Mouse (Mus musculus): ENCODE results near the gene Shisa3. TPM values are rescaled to one million over a fixed set of nuclear protein-coding genes. Genes with fewer than 3 reads are reported as not detected.

The Shisa3 gene
- polyA plus RNA-seq, 1 experiment from 2014 or later = 0.31 TPM

- DNase-seq (no peak), ATAC-seq (no peak)
- WGBS (ENCODE audit: insufficient replicate concordance) = 80% methylated on average over 13 of the region's 13 CpGs
- no peaks in the 10 kb centered on the region for H3K27me3 ChIP-seq (ENCODE audit: insufficient read depth, low read length)
- H3K9me3 ChIP-seq (ENCODE audit: low read length) = no peaks in the 10 kb centered on the region
- peaks cover 18% of the 10 kb centered on the region for H3K36me3 ChIP-seq (replicated peaks; ENCODE audit: insufficient read depth, low read length)
- no peak overlapping the region for H3K9ac ChIP-seq (replicated peaks)
- no peak overlapping the region for H3K4me3 ChIP-seq (ENCODE audit: low read depth, low read length)
- TF ChIP-seq EP300 (IDR thresholded peaks at IDR 0.05; ENCODE audit: low read depth) (no peak), CTCF (IDR thresholded peaks at IDR 0.05; ENCODE audit: low read depth) (no peak)
- no peak overlapping the region for H3K27ac ChIP-seq (ENCODE audit: low read depth)
- H3K4me1 ChIP-seq (ENCODE audit: insufficient read depth) = no peaks in the 10 kb centered on the region
- H3K4me2 ChIP-seq (ENCODE audit: low read depth, low read length) = no peak overlapping the region
These were observed 61.8 kb downstream of the Shisa3 start for GRCm38 (mm10) chr5:67669436-67669896.

GRCm38 (mm10) chr5:67670158-67670557, 62.5 kb downstream of the Shisa3 start:
- no peak overlapping the region for H3K4me3 ChIP-seq (ENCODE audit: low read depth, low read length)
- DNase-seq = no peak
- H3K27ac ChIP-seq (ENCODE audit: low read depth) = no peak overlapping the region
- WGBS (ENCODE audit: insufficient replicate concordance) = 63% methylated on average over 6 of the region's 6 CpGs
- H3K9me3 ChIP-seq (ENCODE audit: low read length) = no peaks in the 10 kb centered on the region
- no peak for TF ChIP-seq CTCF (IDR thresholded peaks at IDR 0.05; ENCODE audit: low read depth)
- no peak for TF ChIP-seq EP300 (IDR thresholded peaks at IDR 0.05; ENCODE audit: low read depth)
- H3K4me2 ChIP-seq (ENCODE audit: low read depth, low read length) = no peak overlapping the region
- ATAC-seq = no peak
- peaks cover 17% of the 10 kb centered on the region for H3K36me3 ChIP-seq (replicated peaks; ENCODE audit: insufficient read depth, low read length)
- H3K4me1 ChIP-seq (ENCODE audit: insufficient read depth) = no peaks in the 10 kb centered on the region
- no peaks in the 10 kb centered on the region for H3K27me3 ChIP-seq (ENCODE audit: insufficient read depth, low read length)
- H3K9ac ChIP-seq (replicated peaks) = no peak overlapping the region

- no peak for ATAC-seq
These were observed 65.3 kb downstream of the Shisa3 start for GRCm38 (mm10) chr5:67673008-67673407.

More at GRCm38 (mm10) chr5:67673008-67673407, 65.3 kb downstream of the Shisa3 start:
- H3K9me3 ChIP-seq (ENCODE audit: low read length) = no peaks in the 10 kb centered on the region
- no peaks in the 10 kb centered on the region for H3K4me1 ChIP-seq (ENCODE audit: insufficient read depth)
- WGBS (ENCODE audit: insufficient replicate concordance) = 90% methylated on average over 4 of the region's 4 CpGs
- H3K4me3 ChIP-seq (ENCODE audit: low read depth, low read length) = no peak overlapping the region
- H3K27me3 ChIP-seq (ENCODE audit: insufficient read depth, low read length) = no peaks in the 10 kb centered on the region
- TF ChIP-seq EP300 (IDR thresholded peaks at IDR 0.05; ENCODE audit: low read depth) (no peak), CTCF (IDR thresholded peaks at IDR 0.05; ENCODE audit: low read depth) (no peak)
- no peak overlapping the region for H3K9ac ChIP-seq (replicated peaks)
- H3K36me3 ChIP-seq (replicated peaks; ENCODE audit: insufficient read depth, low read length) = peaks cover 11% of the 10 kb centered on the region; the same call in 1 of the 2 replicates
- H3K27ac ChIP-seq (ENCODE audit: low read depth) = no peak overlapping the region
- DNase-seq = no peak
- no peak overlapping the region for H3K4me2 ChIP-seq (ENCODE audit: low read depth, low read length)

Small RNA genes within 50 kb of the gene (microRNA-seq; reads per million reads assigned to microRNA genes)
- gene Gm23617 = not detected

Other genes starting within 250 kb of the Shisa3 start
- gene Bend4, start 179.6 kb upstream of the Shisa3 start, polyA plus RNA-seq (2015; fragmentation: Nextera tagmentation; extraction: Ambion mirVana) = 0.18 and 0.25 TPM in 2 replicates
- gene Atp8a1, start 239.6 kb downstream of the Shisa3 start, polyA plus RNA-seq (2015; fragmentation: Nextera tagmentation; extraction: Ambion mirVana) = 17.1 and 18.5 TPM in 2 replicates